Mouse (Mus musculus) thymus, postnatal 0 days (tissue): ENCODE data around the gene Armh3. TPM values are rescaled to one million over a fixed set of nuclear protein-coding genes. Genes with fewer than 3 reads are reported as not detected.

Source experiments
- DNase-seq: peaks from one replicate; pipeline ENCODE4 v3.0.0-alpha.2; 2015; ENCODE audit warnings: low spot score
- polyA plus RNA-seq: library from polyadenylated mRNA; unstranded; fragments of >200 nt; fragmentation: Nextera tagmentation; extraction: Ambion mirVana; gene quantifications from 2 replicates; pipeline ENCODE4 v1.2.1, GENCODE M21; 2015

Gene Armh3
- polyA plus RNA-seq: 10.4 and 10.7 TPM in 2 replicates

DNA sequence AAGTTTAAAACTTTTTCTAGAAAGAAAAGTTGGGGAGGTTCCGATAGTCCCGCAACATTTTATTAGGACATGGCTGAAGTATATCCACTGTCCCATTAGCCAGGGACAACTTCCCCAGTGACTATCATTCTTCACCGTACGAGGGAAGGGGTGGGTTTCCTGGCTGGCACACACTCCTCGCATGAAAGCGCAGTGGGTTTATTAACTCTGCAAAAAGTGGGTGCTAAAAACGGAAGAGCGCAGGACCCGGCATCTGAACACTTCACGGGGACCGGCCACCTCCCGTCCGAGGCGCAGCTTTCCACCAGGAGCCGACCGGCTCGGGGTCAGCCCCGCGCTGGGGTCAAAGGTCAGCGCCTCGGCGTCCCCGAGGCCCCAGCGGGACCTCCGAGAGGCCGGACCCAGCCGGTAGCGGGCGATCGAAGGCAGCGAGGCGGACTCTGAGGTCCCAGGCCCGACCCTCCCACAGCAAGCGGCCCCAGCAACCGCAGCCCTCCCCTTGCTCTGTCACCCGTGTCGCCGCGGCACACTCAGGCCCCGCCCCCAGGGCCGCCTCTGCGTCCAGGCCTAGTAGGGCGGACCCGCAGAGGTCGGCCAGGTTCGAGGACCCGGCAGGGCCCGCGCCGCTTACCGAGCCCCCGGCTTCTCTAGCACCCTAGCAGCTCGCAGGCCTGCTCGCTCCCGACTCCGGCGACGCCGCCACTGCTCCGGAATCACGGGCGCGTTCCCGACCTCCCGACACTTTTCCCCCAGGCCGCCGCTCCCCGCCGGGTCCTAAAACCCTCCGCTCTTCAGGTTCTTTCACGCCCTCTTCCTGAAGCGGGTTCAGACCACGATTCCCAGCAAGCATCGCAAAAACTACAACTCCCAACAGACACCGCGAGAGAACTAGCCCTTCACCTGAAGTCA is at the start of gene Armh3:
Armh3 (minus strand) TSS at position 704 of the 909 bp plus-strand sequence.
- DNase-seq: peak; percentile 93

DNA sequence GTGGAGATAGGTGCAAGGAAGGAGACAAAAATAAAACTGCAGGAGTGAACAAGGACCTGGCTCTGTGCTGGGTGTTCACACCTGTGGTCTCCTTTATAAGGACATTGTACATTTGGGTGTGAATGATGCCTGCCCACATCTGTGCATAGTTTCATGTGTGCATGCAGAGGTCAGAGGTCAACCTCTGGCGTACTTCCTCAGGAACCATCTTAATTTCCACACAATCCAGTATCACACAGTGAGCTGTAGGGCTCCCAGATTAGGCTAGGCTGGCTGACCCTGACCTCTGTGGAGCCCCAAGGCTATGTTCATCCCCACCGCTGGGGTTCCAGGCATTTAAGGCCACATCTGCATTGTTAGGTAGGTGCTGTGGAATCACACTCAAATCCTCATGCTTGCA is 49.1 kb upstream of the Armh3 start:
- no peak for DNase-seq

DNA sequence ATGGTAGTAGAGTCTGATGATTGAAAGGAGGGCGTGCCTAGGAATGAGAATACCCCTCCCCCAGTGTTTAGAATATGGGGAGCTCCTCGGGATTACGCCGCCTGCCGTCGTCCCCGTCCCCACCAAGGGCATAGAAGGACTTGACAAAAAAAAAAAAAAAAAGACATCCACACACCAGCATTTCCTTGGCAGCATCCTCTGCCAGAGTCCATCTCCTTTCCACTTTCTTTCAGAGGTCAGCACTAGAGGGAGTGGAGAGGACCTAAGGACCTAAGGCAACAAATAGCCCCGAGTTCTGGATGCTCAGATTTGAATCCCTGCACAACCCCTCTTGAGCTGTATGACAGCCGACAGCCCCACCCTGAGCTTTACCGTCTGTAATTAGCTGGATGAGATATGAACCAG is 48.3 kb upstream of the Armh3 start:
- DNase-seq: no peak

DNA sequence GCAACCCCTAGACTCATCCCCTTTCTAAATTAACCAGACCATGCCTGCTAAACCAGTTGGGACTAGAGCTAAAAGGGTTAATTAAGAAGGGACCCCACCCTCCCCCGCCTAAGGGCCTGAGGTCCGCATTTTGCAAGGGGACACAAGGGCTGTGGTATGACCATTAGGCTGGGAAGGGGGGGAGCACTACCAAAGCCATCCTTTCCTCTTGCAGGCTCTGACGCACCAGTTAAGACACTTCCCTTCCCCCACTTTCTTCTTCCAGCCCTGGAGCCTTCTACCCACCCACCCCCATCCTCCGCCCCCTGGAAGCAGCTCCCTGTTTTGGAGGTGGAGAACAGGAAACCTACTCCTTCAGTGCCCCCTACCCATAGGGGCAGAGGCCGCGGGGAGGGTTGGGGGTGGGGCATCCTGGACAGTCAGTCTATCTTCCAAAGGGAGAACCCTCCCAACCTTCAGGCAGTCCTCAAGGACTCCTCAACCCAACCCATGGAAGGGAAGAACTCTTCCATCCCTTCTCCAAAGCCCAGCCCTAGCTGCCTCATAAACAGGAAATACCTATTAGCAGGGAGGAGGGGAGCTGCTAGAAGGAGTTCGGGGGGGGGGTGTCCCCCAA is 47.5 kb upstream of the Armh3 start:
- no peak for DNase-seq

DNA sequence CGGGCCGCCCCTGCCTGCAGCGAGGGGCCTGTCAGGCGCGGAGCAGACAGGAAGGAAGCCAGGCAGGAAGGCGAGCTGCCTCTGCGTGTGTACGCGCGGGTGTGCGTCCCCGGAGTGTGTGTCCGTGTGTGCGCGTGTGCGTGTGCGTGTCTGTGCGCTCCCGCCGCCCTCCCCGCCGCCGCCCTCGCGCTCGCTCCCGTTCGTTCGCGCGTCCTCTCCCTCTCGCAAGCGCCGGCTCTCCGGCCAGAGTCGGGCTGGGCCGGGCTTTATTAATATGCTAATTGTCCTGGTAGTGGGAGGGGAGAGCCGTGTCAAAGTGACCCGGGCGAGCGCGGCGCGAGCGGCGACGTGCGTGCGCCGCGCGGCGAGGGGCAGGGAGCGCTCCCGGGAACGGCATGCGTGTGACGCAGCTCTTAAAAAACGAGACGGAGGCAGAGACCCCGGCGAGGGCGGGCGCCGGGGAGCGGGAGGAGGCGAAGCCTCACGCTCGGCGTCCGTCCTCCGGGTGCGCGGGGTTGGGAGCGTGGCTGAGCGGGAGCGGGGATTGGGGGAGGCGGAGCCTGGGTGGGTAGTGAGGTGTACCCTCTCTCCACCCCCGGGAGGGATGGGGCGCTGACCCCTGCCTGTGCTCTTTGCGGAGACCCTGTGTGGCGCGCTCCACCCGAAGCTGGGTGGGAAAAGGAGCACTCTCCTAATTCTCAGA is 46.9 kb upstream of the Armh3 start, which contains the start of gene Ldb1:
Ldb1 (minus strand) TSS at position 222 of the 703 bp plus-strand sequence.
- peak; percentile 77 for DNase-seq

DNA sequence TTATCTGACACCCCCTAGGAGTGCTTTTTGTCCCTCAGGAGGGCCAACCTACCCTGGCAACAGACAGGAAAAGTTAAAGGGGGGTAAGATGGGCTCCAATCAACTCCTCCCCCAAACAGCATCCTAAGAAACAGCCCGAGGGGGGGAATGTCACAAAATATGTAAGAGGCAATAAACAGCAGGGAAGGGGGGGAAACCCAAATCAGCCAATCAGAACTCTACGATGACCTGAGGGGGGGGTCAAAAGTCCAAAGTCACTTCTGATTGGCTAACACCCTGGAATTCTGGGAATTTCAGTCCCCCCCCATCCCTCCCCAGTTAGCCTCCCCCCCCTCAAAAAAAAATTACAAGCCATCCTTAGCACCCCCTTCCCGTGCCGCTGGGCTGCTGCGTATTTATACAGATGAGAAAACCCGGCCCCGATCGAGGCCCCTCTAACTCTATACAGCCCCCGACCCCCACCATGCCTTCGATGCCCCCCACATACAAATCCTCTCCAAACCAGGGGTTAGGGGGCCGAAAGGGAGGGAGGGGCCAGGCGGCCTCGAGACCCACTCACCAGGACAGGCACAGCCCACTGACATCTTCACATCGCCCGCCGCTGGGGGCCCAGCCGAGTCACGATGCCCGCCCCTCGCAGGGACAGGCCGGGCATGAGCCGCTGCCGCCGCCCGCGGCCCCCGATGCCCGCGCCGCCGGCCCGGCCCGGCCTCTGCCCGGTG is 46.1 kb upstream of the Armh3 start, which contains the start of gene Pprc1:
Pprc1 (plus strand) TSS at position 616 of the 722 bp plus-strand sequence.
- no peak for DNase-seq

DNA sequence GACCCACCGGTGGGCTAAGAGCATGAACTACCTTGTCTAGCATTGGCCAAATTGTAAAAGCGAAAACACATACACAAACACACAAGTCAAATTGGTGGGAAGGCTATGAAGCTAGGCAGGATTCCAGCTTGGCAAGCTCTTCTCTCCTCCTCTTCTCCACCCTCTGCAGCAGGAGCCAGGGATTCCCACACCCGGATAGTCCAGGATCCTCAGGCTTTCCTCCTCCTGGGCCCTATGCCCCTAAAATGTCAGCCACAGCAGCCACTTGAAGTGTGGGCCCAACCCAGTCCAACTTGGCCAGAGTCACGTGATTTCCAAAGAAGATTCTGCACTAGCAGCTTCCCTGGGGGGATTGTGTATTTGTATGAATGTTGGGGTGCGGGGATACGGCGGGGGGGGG is 45.1 kb upstream of the Armh3 start:
- DNase-seq: no peak

DNA sequence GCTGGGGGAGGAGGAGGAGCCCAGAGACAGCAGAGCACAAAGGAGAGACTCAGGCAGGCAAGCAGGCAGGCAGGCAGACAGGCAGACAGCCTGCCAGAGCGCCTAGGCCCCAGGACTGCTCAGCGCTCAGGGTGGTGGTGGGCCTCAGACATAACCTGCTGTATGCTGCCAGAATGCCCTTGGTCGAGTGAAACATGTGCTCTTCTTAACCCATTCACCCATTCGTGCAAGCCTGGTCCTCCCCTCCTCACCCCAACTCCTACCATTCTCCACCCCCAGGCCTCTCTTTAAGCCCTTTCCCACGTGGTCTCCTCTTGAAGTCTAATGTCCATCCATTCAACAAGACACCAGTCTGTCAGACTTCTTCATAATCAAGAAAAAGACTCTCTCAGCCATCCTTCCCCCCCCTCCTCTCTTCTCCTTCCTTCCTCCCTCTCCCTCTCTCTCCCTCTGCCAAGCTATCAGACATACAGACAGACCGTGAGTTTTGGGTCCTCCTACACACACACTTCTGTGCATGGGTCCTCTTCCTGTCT is 44.3 kb upstream of the Armh3 start:
- DNase-seq: peak; percentile 70

DNA sequence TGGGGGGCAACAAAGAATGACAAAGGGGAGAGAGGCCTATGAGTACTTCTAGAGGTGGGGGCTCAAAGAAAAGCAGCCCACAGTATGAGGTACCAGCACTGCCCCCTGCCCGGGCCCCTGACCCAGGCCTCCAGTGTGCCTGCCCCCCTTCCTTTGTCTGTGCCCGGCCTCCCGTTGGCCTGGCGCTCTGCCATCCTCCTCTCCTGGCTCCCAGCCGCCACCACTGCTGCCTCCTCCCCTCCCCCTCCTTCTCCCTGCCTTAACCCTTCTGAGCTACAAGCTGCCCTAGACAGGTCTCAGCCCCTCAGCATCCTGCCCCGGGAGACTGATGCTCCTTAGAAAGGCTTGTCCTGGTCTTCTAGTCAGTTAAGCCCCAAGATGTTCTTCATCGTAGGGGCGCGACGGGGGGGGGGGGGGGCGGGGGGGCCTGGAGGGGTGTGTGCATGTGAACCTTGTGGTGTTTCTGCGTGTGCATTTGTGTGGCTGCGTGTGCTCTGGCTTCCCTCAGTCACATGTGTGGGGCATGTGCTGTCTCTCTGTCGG is 43.7 kb upstream of the Armh3 start:
- DNase-seq: peak; percentile 53

DNA sequence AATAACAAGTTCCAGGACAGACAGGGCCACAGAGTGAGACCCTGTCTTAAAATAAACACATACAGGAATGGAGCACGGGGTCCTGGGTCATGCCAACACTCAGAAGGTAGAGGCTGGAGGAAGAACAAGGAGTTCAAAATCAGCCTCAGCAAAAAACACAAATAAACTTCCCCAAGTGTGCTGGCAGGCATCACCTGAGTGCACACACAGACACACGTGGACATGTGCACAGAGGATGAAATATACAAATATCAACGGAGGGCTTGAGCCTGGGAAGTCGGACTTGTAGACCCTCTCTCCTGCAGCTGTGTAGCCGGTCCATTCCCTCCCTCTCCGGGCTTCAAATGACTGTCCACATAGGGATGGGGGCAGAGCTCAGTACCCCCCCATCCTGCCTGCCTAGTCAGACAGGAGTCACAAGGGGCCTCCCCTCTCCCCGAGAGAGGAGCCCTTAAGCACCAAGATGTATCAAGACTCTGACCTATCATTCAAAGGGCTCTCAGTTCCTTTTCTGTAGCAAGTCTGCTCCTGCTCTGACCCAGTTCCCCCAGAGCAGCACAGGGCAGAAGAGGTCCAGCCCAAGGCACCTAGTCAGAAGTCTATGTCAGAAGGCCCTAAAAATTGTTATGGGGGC is 43.1 kb upstream of the Armh3 start:
- no peak for DNase-seq

DNA sequence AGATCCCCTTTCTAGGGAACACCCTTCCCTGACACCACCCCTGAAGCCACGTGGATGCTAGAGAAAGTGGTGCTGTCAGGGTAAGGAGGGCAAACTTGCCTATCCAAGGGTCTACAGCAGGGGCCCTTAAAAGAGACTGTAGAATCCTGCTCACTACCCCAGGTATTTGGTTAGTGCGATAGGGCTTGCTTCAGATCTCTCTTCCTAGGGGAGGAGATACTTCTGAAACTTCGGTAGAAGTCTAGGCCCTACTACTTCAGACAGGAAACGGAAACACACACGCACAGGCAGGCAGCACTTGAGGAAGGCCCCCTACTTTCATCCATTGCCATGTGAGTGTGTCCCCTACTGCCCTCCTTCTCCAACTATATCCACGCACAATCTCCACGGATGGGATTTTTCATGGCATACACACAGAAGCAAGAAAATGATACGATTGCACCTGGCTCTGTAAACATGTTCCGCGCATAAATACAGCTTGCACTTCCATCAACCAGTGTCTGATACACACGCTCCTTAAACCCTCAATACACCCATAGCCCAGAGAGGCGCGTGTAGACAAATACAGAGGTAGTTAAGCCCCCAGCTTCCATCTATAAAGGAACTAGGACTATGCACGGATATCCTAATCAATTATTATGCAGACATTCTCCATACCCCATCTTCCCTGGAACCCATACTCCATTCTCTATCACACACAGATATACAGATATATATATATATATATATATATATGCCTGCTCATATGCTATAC is 42.0 kb upstream of the Armh3 start:
- peak; percentile 79 for DNase-seq

DNA sequence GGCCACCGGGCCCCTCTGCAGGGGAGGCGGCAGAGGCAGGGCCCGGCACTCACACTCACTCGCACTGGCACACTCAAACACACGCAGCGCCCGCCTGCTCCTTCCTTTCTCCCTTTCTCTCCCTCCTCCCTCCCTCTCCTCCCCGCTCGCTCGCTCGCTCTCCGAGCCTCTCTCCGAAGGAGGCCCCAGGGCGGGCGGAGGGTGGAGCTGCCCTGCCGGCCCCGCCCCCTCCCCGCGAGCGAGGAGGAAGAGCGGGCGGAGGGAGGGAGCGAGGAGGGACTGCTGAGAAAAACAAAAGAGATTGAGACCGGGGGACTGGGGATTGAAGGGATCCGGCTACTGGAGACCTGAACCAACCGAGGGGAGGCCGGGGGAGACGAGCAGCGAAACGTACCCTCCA is 41.2 kb upstream of the Armh3 start:
- DNase-seq: peak; percentile 96

DNA sequence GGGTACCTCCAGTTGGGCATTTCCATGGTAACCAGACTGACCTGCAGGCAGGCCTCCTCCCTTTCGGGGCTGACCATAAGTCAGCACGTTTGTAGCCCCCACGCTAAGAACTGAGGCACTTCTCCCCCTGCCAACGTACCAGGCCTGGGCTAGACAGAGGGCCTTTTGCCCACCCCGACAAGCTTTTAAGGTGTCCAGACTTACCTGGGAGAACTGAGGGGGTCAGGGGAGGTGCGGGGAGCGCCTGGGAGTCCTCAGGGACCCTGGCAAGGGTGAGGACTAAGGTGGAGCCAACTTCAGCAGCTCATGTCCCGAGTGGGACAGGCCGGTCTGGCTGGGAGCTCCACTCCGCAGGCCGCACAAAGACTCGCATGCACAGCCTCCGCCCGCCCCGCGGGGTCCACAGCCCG is 40.6 kb upstream of the Armh3 start:
- no peak for DNase-seq

DNA sequence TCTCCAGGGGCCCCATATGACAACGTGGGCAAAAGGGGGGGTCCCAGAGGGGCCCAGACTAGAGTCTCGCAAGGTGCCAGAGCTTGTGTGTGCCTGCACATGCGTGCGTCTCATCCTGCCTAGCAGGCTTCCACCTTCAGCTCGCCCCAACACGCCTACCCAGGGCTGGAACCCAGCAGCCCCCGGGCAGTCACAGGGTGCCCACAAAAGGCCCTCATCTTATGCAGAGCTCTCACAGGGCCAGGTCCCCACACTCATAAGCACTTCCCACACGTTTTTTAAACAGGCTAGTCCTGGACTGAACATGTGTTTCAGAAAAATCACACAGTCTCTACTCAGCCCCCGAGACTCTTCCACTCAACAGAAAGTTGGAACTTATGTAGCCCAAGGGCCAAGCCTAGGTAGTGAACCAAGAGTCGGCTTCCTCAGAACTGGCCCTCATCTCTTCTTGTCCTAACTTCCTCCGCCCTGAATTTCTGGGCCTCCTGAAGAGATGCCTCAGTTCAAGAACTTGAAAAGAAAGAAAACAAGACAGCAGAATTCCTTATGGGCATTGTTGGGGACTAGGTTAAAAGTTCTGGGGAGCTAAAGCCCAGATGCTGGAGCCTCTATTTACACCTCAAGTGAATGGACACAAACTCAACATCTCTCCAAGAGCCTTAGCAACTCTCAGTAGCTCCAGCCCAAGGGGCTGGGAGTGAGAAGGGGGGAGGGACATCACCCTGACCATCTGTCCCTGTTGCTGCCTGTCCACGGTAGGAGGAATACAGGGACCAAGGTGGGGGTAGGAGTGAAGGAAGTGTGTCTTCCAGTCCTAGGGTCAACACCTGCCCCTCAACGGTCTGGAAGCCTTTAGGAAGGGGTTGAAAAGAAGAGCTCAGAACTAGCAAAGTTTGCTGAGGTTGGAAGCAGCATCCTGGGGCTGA is 39.9 kb upstream of the Armh3 start:
- no peak for DNase-seq

DNA sequence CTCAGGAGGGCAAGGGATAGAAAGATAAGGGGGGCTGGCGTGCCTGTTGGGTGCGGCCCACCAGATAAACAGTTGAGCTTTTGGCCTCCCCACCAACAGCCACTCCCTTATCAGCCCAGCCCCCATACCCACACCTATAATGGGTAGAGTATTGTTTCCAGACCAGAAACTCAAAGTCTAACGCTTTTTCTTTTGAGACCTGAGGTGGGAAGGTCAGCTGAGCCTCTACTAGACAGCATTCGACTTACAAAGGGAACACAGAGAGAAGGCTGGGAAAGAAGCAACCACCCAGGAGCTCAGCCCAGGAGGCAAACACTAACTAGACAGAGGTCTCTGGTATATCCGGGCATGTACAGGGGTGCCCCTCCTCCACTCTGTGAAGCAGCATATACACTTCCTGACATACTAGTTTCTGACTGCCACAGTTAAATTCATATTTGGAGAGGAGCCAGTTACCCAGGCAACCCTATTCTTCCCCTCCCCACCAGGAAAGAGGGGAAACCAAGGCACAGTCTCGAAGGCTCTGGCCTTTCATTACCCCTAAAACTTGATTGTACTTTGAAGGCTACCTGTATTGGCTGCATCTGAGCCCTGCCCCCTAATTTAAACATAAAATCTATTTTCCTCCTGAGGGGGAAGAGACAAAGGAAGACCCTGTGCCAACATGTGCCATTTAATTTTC is 39.1 kb upstream of the Armh3 start:
- DNase-seq: peak; percentile 69

DNA sequence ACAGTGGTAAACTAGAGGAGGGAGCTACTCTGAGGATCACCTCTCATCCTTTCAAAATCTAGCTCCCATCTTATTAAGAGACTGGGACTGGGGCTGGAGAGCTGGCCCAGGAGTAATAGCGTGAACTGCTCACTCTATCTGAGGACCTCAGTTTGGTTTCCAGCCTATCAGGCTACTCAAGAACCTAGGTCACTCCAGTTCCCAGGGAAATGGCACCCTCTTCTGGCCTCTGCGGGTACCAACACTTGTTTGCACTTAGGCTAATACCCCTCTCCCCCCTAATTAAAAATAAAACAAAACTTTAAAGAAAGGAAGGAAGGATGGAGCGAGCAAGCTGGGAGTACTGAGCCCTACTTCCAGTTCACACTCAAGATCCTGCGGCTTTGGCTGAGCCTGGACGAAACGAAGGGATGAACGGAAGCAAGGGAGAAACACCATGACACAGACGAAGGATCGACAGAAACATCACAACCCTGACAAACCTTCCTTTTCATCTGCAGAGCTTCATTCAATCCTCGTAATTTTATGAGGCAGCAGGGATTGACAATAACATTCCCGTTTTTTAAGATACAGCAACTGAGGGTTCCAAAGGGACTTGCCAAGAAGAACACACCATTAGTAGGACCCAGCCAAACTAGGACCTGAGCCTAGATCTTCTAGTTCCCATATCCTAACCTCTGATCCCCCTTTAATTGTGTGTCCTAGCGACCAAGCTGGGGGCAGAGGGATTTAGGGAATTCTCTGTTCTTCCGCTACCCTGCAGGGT is 38.4 kb upstream of the Armh3 start:
- no peak for DNase-seq

DNA sequence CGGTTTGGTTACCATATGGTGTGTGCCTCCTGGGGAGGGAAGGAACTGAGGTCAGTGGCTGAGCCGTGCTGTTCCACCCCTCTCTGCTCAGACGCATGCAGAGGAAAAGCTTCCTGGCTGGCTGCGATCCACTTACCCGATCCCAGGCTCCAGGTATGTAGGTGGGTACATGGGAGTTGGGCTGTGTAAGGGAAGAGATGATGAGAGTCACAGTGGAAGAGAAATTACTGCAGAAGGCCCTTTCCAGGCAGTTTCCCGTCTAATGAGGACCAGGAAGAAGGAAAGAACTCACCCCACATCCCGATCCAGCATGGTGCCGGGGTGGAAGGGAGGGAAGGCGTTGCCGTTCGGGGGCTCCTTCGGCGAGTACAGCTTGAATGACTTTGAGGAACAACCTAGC is 37.7 kb upstream of the Armh3 start:
- DNase-seq: no peak
